12 mouse cellular contexts compared by ENCODE assay signal in genomic region chr5:38427757-38428156, GRCm38 (mm10).
"Had no signal": no experiment of that assay in that cellular context is flagged by ENCODE, and none has a peak within 500 bp of the region (broad histone marks: within the 10 kb centered on the region; RNA-seq: fewer than 3 reads in every experiment).

No protein-coding gene starts in this region.

- DNase-seq: liver, embryonic 13.5 days; liver, postnatal 0 days; lung, adult 2 months; lung, postnatal 14 days; lung, postnatal 36 days; spleen, adult 18-20 months; thymus, adult 2 months; thymus, postnatal 14 days; thymus, postnatal 36 days had no signal

- ATAC-seq: liver, postnatal 0 days; lung, postnatal 0 days; midbrain, embryonic 13.5 days; midbrain, embryonic 15.5 days had no signal
